Mouse (Mus musculus) heart, adult 2 months (tissue): ENCODE measurements around the gene Rln3.

ENCODE experiments used
- CTCF ChIP-seq: fragments of 200-600 bp; IDR thresholded peaks from 2 replicates; pipeline ENCODE4 v1.8.1; 2022; ENCODE audit warnings: antibody characterized with exemption, mild to moderate bottlenecking, moderate library complexity
- POLR2A ChIP-seq: fragments of 200-500 bp; IDR thresholded peaks from 2 replicates; pipeline ENCODE4 v1.6.1; 2011; ENCODE audit warnings: mild to moderate bottlenecking, low read depth, low read length, control low read depth; ENCODE audit not compliant: insufficient read depth

DNA sequence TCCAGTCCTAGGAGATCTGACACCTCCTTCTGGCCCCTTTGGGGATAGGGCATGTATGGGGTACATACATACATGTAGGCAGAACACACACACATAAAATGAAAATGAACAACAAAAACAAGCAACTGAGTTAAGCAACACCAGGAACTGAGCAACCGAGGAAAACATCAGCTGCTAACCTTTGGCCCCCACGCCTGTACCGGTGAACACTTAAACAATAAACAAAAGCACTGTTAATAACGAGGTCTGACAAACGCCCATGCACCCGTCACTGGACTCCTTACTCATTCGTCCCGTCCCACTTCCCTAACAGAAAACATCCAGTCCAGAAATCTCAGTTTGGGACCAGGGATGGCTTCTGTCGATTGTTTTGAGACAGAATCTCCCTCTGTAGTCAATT is 44.5 kb upstream of the Rln3 start:
- TF ChIP-seq POLR2A (no peak), CTCF (no peak)
